Mouse (Mus musculus) left cerebral cortex, postnatal 10 days (tissue): ENCODE measurements around the gene Gpr68. TPM values are rescaled to one million over a fixed set of nuclear protein-coding genes. Genes with fewer than 3 reads are reported as not detected.
A peak's percentile ranks its signal among the peaks of the same experiment; 100 is the strongest.

Source experiments
- DNase-seq, 2 experiments: peaks; one replicate each; pipeline ENCODE4 v3.0.0; 2021 to 2022; ENCODE audit warnings: low spot score in 2 of 2, mixed read lengths in 1 of 2; ENCODE audit errors: extremely low spot score in 1 of 2
- intact Hi-C: fragments of 180-260 bp; cut with DNase I; formaldehyde crosslinking; loops from one replicate; pipeline ENCODE4 v1.15.1; 2025
- total RNA-seq, 2 experiments: library from RNA; stranded (reverse); gene quantifications; 2 replicates each; pipeline ENCODE4 v1.2.3; 2021

Gpr68 gene
- total RNA-seq, 2 experiments from 2014 or later: 6.7 to 7.4 TPM

GRCm38 (mm10) chr12:100925644-100926619 lies 17.9 kb upstream of the Gpr68 start:
- peak; percentile 49 to 80 for DNase-seq
- intact Hi-C loops: loop anchor here (2.0 to 10.0 kb wide), 3 partner anchors 77 to 741 kb away; no protein-coding TSS in a partner anchor

- intact Hi-C loops: loop anchor here (10.0 kb wide), 2 partner anchors 340 to 740 kb away; no protein-coding TSS in a partner anchor
- DNase-seq: no peak
Measured at GRCm38 (mm10) chr12:100924646-100925339, 16.8 kb upstream of the Gpr68 start.

- intact Hi-C loops: no loop called here
- peak in 1 of 2 experiments; percentile 35 for DNase-seq
Measured at GRCm38 (mm10) chr12:100910731-100911130, 2.7 kb upstream of the Gpr68 start.

GRCm38 (mm10) chr12:100909765-100910164 lies 1.8 kb upstream of the Gpr68 start:
- intact Hi-C loops: no loop called here
- DNase-seq: no peak

GRCm38 (mm10) chr12:100908298-100909034 lies 468 bp upstream of the Gpr68 start:
- intact Hi-C loops: no loop called here
- no peak for DNase-seq

- DNase-seq: no peak
- intact Hi-C loops: no loop called here
Measured at GRCm38 (mm10) chr12:100906861-100907260, 1.1 kb downstream of the Gpr68 start.

- intact Hi-C loops: no loop called here
- DNase-seq: no peak
Measured at GRCm38 (mm10) chr12:100903761-100904160, 4.2 kb downstream of the Gpr68 start.

- intact Hi-C loops: no loop called here
Measured at GRCm38 (mm10) chr12:100901386-100901785, 6.6 kb downstream of the Gpr68 start.

GRCm38 (mm10) chr12:100900901-100901300 lies 7.1 kb downstream of the Gpr68 start:
- intact Hi-C loops: no loop called here
- DNase-seq: no peak

More at GRCm38 (mm10) chr12:100901386-100901785, 6.6 kb downstream of the Gpr68 start:
- DNase-seq: no peak

GRCm38 (mm10) chr12:100899111-100899640 lies 8.8 kb downstream of the Gpr68 start:
- intact Hi-C loops: no loop called here
- DNase-seq: peak in 1 of 2 experiments; percentile 42

GRCm38 (mm10) chr12:100897736-100898650 lies 10.0 kb downstream of the Gpr68 start:
- no peak for DNase-seq
- intact Hi-C loops: no loop called here

- DNase-seq: no peak
- intact Hi-C loops: no loop called here
Measured at GRCm38 (mm10) chr12:100896661-100897060, 11.3 kb downstream of the Gpr68 start.

- no peak for DNase-seq
- intact Hi-C loops: no loop called here
Measured at GRCm38 (mm10) chr12:100895504-100895903, 12.5 kb downstream of the Gpr68 start.

- intact Hi-C loops: no loop called here
- DNase-seq: no peak
Measured at GRCm38 (mm10) chr12:100890548-100890947, 17.4 kb downstream of the Gpr68 start.

GRCm38 (mm10) chr12:100887801-100888258 lies 20.2 kb downstream of the Gpr68 start:
- intact Hi-C loops: no loop called here
- DNase-seq: peak; percentile 34 to 69

GRCm38 (mm10) chr12:100886877-100887276 lies 21.1 kb downstream of the Gpr68 start:
- intact Hi-C loops: no loop called here
- no peak for DNase-seq

- DNase-seq: no peak
- intact Hi-C loops: no loop called here
Measured at GRCm38 (mm10) chr12:100885585-100885984, 22.4 kb downstream of the Gpr68 start.

- DNase-seq: no peak
- intact Hi-C loops: no loop called here
Measured at GRCm38 (mm10) chr12:100883168-100883567, 24.8 kb downstream of the Gpr68 start.
